Mouse (Mus musculus): ENCODE results near the gene Fgfr2.

Fgfr2 gene

GRCm38 (mm10) chr7:132803336-132803735 lies 319.8 kb downstream of the Fgfr2 start:
- peak in 1 of 2 experiments; percentile 52 for DNase-seq (ENCODE audit: low spot score in 2 of 2)

GRCm38 (mm10) chr7:132802691-132803090 lies 320.5 kb downstream of the Fgfr2 start:
- no peak for DNase-seq (ENCODE audit: low spot score in 2 of 2)

- DNase-seq (ENCODE audit: low spot score in 2 of 2) = no peak
Observed at GRCm38 (mm10) chr7:132802066-132802465, 321.1 kb downstream of the Fgfr2 start.

DNA sequence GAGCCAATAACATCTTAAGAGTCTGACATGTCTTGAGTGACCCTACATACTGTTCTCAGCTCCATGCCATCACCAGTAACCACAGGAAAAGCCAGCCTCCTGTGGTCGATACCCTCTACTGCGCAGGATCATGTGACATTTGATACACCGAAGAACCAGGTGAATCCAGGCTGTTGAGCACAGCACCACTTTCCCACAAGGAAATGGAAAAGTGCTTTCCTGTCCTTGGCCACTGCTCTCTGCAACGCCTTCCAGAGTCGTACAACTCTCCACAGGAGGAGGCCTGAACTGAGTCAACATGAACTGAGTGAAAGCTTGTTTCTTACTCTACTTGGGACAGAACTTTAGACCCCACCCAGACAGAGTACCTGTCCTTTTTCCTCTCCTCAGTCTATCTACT lies 321.6 kb downstream of the Fgfr2 start:
- no peak for DNase-seq (ENCODE audit: low spot score in 2 of 2)

DNA sequence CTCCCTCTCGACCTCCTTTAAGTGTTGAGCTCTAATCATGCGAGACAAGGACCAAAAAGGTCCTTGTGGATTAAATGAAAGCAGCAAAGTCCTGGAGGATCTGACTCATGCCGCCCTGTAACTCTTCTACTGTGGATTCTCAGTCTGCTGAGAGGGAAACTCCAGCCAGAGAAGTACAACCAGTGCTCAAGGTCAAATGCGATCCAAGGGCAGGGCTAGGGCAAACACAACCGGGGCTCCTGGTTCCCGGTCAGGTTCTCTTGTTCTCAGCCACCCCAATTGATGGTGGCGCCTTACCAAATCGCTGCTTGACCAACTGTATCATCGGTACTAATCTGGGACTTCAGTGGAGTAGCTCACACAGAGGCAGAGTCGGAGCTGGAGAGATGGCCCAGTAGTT lies 322.3 kb downstream of the Fgfr2 start:
- DNase-seq (ENCODE audit: low spot score in 2 of 2) = no peak

DNA sequence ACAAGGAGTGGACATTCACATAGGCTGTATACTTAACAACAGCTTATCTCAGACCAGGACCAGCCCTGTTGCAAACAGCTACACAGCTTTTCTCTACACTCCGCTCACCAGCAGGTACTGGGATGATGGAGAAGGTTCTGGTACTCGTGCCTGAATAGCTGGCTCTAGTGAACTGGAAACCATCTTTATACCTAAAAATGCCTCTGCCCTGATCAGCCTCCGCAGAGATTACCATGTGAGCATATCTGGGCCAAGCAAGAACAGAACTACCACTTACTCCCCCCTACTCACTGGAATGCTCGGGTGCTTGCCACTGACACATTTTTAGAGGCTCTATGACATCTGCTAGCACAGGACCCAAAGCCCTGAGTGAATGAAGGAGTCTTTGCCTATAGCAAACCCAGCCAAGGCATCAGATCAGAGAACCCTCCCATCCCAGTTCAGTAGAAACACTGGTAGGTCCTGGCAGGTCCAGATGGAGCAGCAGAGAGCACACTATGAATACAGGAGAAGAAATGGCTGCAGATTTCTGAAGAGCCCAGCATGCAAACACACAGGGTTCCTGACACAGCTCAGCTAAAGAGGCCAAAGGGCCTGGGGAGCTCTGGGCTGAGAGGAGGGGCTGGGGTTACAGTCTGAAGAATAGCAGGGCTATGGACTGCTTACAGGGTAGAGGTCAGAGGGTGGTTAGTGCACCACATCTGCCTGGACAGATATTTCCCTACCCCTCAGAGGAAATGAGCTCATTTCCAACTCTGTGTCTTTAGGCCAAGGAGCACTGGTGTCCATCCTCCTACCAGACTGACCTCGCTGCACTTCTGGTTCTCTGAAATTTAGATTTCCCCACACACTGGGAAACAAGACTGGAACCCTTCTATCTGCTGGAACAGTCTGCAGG lies 323.8 kb downstream of the Fgfr2 start:
- no peak for DNase-seq (ENCODE audit: low spot score in 2 of 2)

GRCm38 (mm10) chr7:132795141-132795540 lies 328.0 kb downstream of the Fgfr2 start:
- DNase-seq (ENCODE audit: low spot score in 2 of 2) = no peak

DNA sequence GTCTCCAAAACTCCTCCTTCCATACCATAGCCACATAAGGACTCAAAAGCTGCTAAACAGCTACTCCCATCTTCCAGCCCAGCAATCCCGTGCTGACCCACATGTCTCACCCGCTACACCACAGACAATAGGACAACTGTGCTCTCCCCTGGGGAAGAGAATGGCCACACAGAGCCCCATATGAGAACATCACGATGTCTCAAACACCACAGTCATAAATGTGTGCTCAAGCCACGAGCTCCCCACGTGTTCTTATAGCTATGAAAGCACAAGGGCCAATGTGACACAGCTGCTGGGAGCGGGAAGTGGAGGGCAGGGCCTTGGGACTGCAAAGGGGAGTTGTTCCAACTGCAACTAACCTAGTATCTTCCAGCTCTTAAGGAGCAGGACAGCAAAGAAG lies 329.7 kb downstream of the Fgfr2 start:
- DNase-seq (ENCODE audit: low spot score in 2 of 2) = no peak

DNA sequence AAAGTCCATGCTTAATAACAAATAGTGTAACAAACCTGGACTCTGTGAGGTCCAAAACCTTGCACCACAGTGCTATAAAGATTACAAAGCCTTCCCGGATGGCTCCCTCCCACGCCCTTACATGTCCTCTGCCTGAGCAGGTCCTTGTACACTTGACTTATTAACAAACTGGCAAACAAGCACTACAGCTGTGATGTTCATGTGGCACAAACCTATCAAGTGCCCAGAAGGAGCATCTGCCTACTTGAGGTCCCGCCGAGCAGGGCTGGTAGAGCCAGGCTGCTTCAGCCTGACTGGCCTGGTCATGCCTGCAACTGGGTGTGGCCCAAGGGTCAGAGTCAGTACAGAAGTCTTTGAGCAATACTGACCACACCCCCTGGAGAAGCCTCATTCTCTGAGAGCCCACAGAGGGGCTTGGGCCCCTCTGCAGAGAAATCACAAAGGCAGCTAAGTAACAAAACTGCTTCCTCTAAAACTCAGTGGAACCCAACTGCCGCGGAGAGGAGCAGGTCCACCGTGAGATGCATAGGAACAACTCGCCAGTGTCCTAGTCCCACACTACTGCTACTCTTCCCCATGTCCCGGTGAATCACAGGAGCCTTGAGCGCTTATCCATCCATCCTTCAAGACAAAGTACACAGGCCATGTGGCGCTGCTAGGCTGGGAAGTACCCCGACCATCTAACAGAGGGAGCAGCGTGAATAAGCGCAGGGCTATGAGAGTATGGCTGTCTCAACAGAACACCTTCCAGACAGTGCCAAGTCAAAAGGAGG lies 332.5 kb downstream of the Fgfr2 start:
- DNase-seq (ENCODE audit: low spot score in 2 of 2) = no peak

DNA sequence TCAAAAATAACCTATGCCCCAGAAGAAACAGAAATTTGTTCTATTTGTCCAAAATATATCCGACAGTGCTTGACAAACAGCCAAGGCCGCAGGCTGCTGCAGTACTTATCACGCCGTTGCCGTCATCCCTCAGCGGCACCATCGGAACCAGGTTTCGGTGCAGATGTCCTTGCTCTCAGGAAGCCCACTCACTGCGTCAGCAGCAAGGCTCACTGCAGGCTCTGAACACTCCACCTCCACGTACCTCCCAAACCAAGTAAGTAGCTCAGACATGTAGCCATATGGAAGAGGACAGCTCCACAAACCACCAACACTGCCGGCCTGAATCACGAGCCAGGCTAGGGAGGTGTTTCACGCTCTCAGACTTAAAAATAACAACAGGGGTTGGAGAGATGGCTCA lies 334.3 kb downstream of the Fgfr2 start:
- no peak for DNase-seq (ENCODE audit: low spot score in 2 of 2)

DNA sequence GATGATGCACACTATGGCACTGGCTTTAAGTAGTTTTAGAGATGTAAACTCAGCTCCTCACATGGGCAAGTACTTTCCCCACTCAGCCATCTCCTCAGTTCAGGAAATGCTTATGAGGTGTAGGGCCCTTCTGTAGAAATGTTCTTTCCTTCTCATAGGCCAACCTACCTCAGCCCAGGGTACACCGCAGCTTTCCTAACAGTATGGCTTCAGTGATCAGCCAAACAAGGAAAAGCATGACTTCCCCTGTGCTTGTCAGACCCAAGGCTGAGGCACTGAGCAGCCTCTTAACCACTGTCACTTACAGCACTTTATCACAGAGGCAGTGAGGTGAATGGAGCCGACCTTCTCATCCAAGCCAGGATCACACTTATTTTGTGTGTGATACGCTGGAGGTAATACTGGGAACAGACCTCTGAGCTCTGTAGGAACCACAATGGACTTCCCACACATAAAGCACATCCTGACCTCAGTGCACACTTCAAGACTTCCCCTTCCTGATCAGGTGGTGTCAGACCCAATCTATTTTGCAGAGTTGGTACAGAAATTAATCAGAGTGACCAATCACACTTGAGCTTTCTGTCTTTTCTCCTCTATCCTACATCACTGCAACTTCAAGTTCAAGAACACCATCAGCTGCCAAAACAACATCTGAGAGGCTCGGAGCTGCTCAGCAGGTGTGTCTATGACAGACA lies 335.5 kb downstream of the Fgfr2 start:
- DNase-seq (ENCODE audit: low spot score in 2 of 2) = no peak

GRCm38 (mm10) chr7:132787022-132787421 lies 336.1 kb downstream of the Fgfr2 start:
- DNase-seq (ENCODE audit: low spot score in 2 of 2) = no peak

GRCm38 (mm10) chr7:132786522-132786921 lies 336.6 kb downstream of the Fgfr2 start:
- DNase-seq (ENCODE audit: low spot score in 2 of 2) = no peak

DNA sequence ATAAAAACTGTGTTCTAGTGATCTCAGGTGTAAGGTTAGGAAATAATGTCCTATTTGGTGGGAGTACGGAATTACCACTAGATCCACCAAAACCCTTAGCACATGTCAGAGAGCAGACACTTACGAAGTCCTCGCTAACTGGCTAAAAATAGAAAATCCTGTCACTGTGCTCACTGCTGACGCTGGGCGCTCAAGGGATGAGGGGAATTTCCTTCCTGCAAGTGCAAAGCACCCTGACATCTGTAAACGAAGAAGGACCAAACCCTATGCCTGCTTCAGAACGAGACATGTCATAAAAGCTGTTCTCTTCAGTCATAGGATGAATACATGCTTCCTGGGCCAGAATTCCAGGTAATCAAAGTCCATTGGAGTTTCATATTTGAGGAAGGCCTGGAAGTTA lies 337.1 kb downstream of the Fgfr2 start:
- DNase-seq (ENCODE audit: low spot score in 2 of 2) = no peak

DNA sequence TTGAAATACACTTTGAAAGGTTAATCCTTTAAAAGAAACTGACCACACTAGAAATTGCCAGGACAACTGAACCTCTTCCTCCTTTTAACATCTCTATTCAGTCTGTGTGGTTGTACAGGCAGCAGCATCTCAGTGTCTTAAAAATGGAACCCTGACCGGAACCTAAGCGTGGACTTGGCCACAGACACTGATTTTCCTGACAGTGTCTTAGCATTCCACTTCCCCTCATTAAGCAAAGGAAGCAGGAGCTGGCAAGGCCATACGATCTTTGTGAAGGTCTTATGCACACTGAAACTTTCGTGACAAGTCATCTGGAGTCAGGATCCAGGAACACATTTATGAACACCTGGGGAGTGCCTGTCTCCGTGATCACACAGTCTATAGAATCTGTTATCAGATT lies 339.0 kb downstream of the Fgfr2 start:
- DNase-seq (ENCODE audit: low spot score in 2 of 2) = no peak

GRCm38 (mm10) chr7:132781850-132782249 lies 341.3 kb downstream of the Fgfr2 start:
- DNase-seq (ENCODE audit: low spot score in 2 of 2) = no peak

DNA sequence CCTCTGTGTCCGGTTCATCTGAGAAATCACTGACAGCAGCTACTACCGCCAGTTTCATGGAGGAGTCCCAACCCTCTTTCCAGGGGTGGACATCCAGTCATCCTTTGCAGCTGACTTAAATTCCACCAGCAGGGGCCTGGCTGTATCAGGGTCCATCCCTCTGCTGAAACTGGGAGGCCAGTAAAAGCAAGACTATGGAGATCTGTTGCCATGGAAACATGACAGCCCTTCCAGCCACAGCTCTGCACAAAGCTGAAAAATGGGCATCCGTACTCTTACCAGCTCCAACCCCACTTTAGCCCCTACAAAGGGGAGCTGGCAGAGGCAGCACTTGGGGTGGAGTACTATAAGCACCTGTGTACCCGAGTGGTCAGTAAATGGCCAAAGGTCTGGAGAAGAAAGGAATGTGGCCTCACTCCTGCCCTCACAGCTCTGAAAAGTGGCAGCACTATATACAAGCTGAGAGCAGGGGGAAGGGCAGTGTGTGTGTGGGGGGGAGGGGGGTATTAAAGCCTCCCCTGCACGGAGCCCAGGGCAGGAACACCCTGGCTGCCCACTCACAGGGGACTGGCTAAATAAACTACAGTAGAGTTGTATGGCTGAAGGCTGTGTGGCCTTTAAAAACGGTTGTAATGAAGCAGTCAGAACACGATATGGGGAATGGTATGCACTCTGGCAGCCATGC lies 341.9 kb downstream of the Fgfr2 start:
- DNase-seq (ENCODE audit: low spot score in 2 of 2) = no peak

GRCm38 (mm10) chr7:132780611-132781010 lies 342.5 kb downstream of the Fgfr2 start:
- no peak for DNase-seq (ENCODE audit: low spot score in 2 of 2)

GRCm38 (mm10) chr7:132778630-132779029 lies 344.5 kb downstream of the Fgfr2 start:
- DNase-seq (ENCODE audit: low spot score in 2 of 2) = no peak

- DNase-seq (ENCODE audit: low spot score in 2 of 2) = no peak
Observed at GRCm38 (mm10) chr7:132777728-132778453, 345.3 kb downstream of the Fgfr2 start.

- no peak for DNase-seq (ENCODE audit: low spot score in 2 of 2)
Observed at GRCm38 (mm10) chr7:132777117-132777516, 346.0 kb downstream of the Fgfr2 start.
